Mouse (Mus musculus) brain, embryonic 14.5 days (tissue): ENCODE data around the gene Plk2. TPM values are rescaled to one million over a fixed set of nuclear protein-coding genes. Genes with fewer than 3 reads are reported as not detected.
"Not testable (repeated sequence)": the region's sequence is repeated elsewhere in the genome, so short reads cannot be mapped to it uniquely, and the experiment has no call there.

ENCODE experiments used
- DNase-seq: peaks from one replicate; pipeline ENCODE4 v3.0.0-alpha.2; 2011; ENCODE audit warnings: low read depth
- CTCF ChIP-seq: fragments of 200-500 bp; IDR thresholded peaks from 2 replicates; pipeline ENCODE4 v1.5.1; 2012; ENCODE audit warnings: inconsistent platforms, mild to moderate bottlenecking, moderate library complexity, borderline replicate concordance; ENCODE audit not compliant: insufficient read depth, insufficient read length; ENCODE audit errors: extremely low read depth
- POLR2A ChIP-seq: fragments of 200-500 bp; IDR thresholded peaks from 2 replicates; pipeline ENCODE4 v1.6.1; 2012; ENCODE audit warnings: mild to moderate bottlenecking, inconsistent platforms, borderline replicate concordance; ENCODE audit not compliant: poor library complexity, insufficient read depth, insufficient read length, severe bottlenecking; ENCODE audit errors: extremely low read depth
- polyA plus RNA-seq: library from polyadenylated mRNA; depleted of rRNA; stranded (reverse); fragments of >200 nt; gene quantifications from 2 replicates; pipeline ENCODE4 v1.2.3, GENCODE M21; 2012

The Plk2 gene
- polyA plus RNA-seq, 1 experiment: 73.6 TPM

GRCm38 (mm10) chr13:110392210-110392609 is 2.6 kb upstream of the Plk2 start:
- TF ChIP-seq CTCF (peak; percentile 69; the same call in 1 of the 2 replicates), POLR2A (no peak)
- peak; percentile 84 for DNase-seq

- no peak for DNase-seq
- TF ChIP-seq POLR2A (no peak), CTCF (no peak)
Observed at GRCm38 (mm10) chr13:110392631-110393030, 2.2 kb upstream of the Plk2 start.

- TF ChIP-seq CTCF: no peak
- TF ChIP-seq POLR2A: no peak
- peak; percentile 60 for DNase-seq
Observed at GRCm38 (mm10) chr13:110395179-110395794, 441 bp downstream of the Plk2 start.

- TF ChIP-seq POLR2A (no peak), CTCF (no peak)
- peak; percentile 62 for DNase-seq
Observed at GRCm38 (mm10) chr13:110395916-110396685, 1.3 kb downstream of the Plk2 start.

GRCm38 (mm10) chr13:110397750-110398149 is 2.9 kb downstream of the Plk2 start:
- no peak for DNase-seq
- TF ChIP-seq POLR2A (no peak), CTCF (no peak)

GRCm38 (mm10) chr13:110398513-110399270 is 3.8 kb downstream of the Plk2 start:
- DNase-seq: no peak
- no peak for TF ChIP-seq CTCF
- TF ChIP-seq POLR2A: no peak

- TF ChIP-seq CTCF (no peak), POLR2A (no peak)
- no peak for DNase-seq
Observed at GRCm38 (mm10) chr13:110401443-110401842, 6.6 kb downstream of the Plk2 start.

GRCm38 (mm10) chr13:110401877-110402276 is 7.0 kb downstream of the Plk2 start:
- TF ChIP-seq POLR2A (no peak), CTCF (no peak)
- DNase-seq: no peak

GRCm38 (mm10) chr13:110404059-110404458 is 9.2 kb downstream of the Plk2 start:
- TF ChIP-seq CTCF (no peak), POLR2A (no peak)
- no peak for DNase-seq

GRCm38 (mm10) chr13:110404686-110405085 is 9.8 kb downstream of the Plk2 start:
- not testable (repeated sequence) for DNase-seq

- TF ChIP-seq CTCF (no peak), POLR2A (no peak)
- peak; percentile 32 for DNase-seq
Observed at GRCm38 (mm10) chr13:110406152-110406551, 11.3 kb downstream of the Plk2 start.
